Mouse (Mus musculus): ENCODE measurements around the gene Slc38a9. TPM values are rescaled to one million over a fixed set of nuclear protein-coding genes. Genes with fewer than 3 reads are reported as not detected.

Gene Slc38a9
- polyA plus RNA-seq, 1 experiment from 2014 or later = 6.6 TPM

DNA sequence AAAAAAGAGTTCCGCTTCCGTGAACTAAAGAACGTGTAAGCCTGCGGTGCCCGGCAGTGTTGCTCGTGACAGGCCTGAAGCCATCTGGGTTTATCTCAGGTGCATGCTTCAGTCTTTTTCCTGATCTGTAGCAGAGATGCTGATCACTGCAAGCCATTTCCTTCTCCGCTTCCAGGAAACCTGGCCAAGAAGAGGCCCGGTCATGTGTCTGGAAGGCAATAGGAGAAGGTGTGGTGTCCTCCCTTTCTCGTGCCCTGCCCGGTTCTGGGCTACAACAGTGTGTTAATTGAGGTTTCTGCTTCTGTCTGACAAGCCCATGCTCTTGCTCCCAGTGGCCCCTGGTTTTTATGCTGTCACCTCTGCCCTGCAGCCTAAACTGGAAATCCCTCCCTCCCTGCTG is 115.3 kb downstream of the Slc38a9 start:
- Histone ChIP-seq H3K27me3 (replicated peaks; ENCODE audit: control insufficient read depth, insufficient read depth, low read length) (no peaks in the 10 kb centered on the region), H3K36me3 (ENCODE audit: control insufficient read depth, insufficient read depth) (no peaks in the 10 kb centered on the region), H3K9ac (ENCODE audit: low read depth, low read length) (no peak overlapping the region), H3K4me3 (ENCODE audit: low read depth, low read length) (no peak overlapping the region), H3K27ac (ENCODE audit: low read depth, low read length) (no peak overlapping the region), H3K4me1 (replicated peaks; ENCODE audit: control insufficient read depth, insufficient read depth, low read length) (no peaks in the 10 kb centered on the region), H3K4me2 (replicated peaks; ENCODE audit: low read depth) (no peak overlapping the region), H3K9me3 (ENCODE audit: control insufficient read depth) (no peaks in the 10 kb centered on the region)
- WGBS = 75% methylated on average over 10 of the region's 10 CpGs
- TF ChIP-seq CTCF (IDR thresholded peaks at IDR 0.05; ENCODE audit: low read depth) = no peak
- no peak for ATAC-seq

DNA sequence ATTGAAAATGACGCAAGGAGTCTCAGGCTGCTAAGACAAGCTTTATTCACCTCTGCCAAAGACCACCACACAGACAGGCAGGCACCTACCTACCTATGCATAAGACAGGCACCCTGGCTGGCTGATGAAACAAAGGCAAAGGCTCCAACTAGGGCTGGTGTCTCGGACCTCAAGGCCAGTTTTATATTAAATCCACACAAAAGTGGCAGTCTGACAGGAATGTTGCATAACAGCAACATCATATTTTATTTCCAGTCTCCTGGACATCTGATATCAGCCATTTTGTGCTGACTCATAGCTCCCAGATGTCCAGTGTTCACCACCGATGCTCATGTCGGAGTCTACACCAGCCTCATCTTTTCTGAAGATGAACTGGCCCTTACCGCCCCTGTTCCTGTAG is 117.9 kb downstream of the Slc38a9 start:
- no peak overlapping the region for H3K27ac ChIP-seq (ENCODE audit: low read depth, low read length)
- no peaks in the 10 kb centered on the region for H3K9me3 ChIP-seq (ENCODE audit: control insufficient read depth)
- TF ChIP-seq CTCF (IDR thresholded peaks at IDR 0.05; ENCODE audit: low read depth) = no peak
- 86% methylated on average over 5 of the region's 5 CpGs for WGBS
- H3K4me1 ChIP-seq (replicated peaks; ENCODE audit: control insufficient read depth, insufficient read depth, low read length) = no peaks in the 10 kb centered on the region
- H3K4me2 ChIP-seq (replicated peaks; ENCODE audit: low read depth) = no peak overlapping the region
- ATAC-seq = no peak
- H3K36me3 ChIP-seq (ENCODE audit: control insufficient read depth, insufficient read depth) = no peaks in the 10 kb centered on the region
- no peak overlapping the region for H3K4me3 ChIP-seq (ENCODE audit: low read depth, low read length)
- H3K9ac ChIP-seq (ENCODE audit: low read depth, low read length) = no peak overlapping the region
- no peaks in the 10 kb centered on the region for H3K27me3 ChIP-seq (replicated peaks; ENCODE audit: control insufficient read depth, insufficient read depth, low read length)

DNA sequence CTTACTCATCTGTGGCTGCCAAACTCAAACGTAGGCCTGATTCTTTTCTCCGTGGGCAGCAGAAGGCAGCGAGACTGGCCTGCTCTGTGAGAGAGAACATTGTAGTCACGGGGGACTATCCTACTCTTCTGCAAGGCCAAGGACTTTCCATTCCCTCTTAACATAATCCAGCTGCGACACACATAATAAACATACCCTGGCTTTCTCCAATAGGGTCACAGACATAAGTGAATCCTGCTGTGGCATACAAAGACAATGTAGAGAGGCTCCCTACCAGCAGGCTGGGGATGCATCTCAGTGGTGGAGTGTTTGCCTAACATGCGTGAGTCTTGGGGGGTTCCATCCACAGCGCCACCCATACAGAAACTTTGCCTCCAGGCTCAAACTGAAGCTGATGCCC is 124.8 kb downstream of the Slc38a9 start:
- no peak overlapping the region for H3K4me3 ChIP-seq (ENCODE audit: low read depth, low read length)
- no peak for TF ChIP-seq CTCF (IDR thresholded peaks at IDR 0.05; ENCODE audit: low read depth)

GRCm38 (mm10) chr13:112786142-112786541 is 125.6 kb downstream of the Slc38a9 start:
- WGBS = 81% methylated on average over 3 of the region's 3 CpGs
- Histone ChIP-seq H3K36me3 (ENCODE audit: control insufficient read depth, insufficient read depth) (no peaks in the 10 kb centered on the region), H3K27ac (ENCODE audit: low read depth, low read length) (no peak overlapping the region), H3K4me2 (replicated peaks; ENCODE audit: low read depth) (no peak overlapping the region), H3K4me3 (ENCODE audit: low read depth, low read length) (no peak overlapping the region), H3K27me3 (replicated peaks; ENCODE audit: control insufficient read depth, insufficient read depth, low read length) (no peaks in the 10 kb centered on the region), H3K9ac (ENCODE audit: low read depth, low read length) (no peak overlapping the region), H3K9me3 (ENCODE audit: control insufficient read depth) (no peaks in the 10 kb centered on the region), H3K4me1 (replicated peaks; ENCODE audit: control insufficient read depth, insufficient read depth, low read length) (no peaks in the 10 kb centered on the region)
- ATAC-seq = no peak
- TF ChIP-seq CTCF (IDR thresholded peaks at IDR 0.05; ENCODE audit: low read depth) = no peak

More for the DNA sequence above, 124.8 kb downstream of the Slc38a9 start:
- no peaks in the 10 kb centered on the region for H3K36me3 ChIP-seq (ENCODE audit: control insufficient read depth, insufficient read depth)
- WGBS = 63% methylated on average over 7 of the region's 7 CpGs
- H3K9ac ChIP-seq (ENCODE audit: low read depth, low read length) = no peak overlapping the region
- no peaks in the 10 kb centered on the region for H3K9me3 ChIP-seq (ENCODE audit: control insufficient read depth)
- ATAC-seq = no peak
- no peak overlapping the region for H3K27ac ChIP-seq (ENCODE audit: low read depth, low read length)
- H3K4me2 ChIP-seq (replicated peaks; ENCODE audit: low read depth) = no peak overlapping the region
- no peaks in the 10 kb centered on the region for H3K27me3 ChIP-seq (replicated peaks; ENCODE audit: control insufficient read depth, insufficient read depth, low read length)
- no peaks in the 10 kb centered on the region for H3K4me1 ChIP-seq (replicated peaks; ENCODE audit: control insufficient read depth, insufficient read depth, low read length)

- no peaks in the 10 kb centered on the region for H3K27me3 ChIP-seq (replicated peaks; ENCODE audit: control insufficient read depth, insufficient read depth, low read length)
- no peak for TF ChIP-seq CTCF (IDR thresholded peaks at IDR 0.05; ENCODE audit: low read depth)
- 52% methylated on average over 10 of the region's 10 CpGs for WGBS
- H3K27ac ChIP-seq (ENCODE audit: low read depth, low read length) = no peak overlapping the region
- no peaks in the 10 kb centered on the region for H3K4me1 ChIP-seq (replicated peaks; ENCODE audit: control insufficient read depth, insufficient read depth, low read length)
- H3K4me3 ChIP-seq (ENCODE audit: low read depth, low read length) = no peak overlapping the region
- no peaks in the 10 kb centered on the region for H3K36me3 ChIP-seq (ENCODE audit: control insufficient read depth, insufficient read depth)
- ATAC-seq = no peak
- no peak overlapping the region for H3K9ac ChIP-seq (ENCODE audit: low read depth, low read length)
- H3K4me2 ChIP-seq (replicated peaks; ENCODE audit: low read depth) = no peak overlapping the region
- H3K9me3 ChIP-seq (ENCODE audit: control insufficient read depth) = no peaks in the 10 kb centered on the region
Observed at GRCm38 (mm10) chr13:112786942-112787533, 126.5 kb downstream of the Slc38a9 start.

Other genes with a start within 250 kb of the Slc38a9 start
- 19.6 and 20.5 TPM in 2 replicates for gene Il6st, start 196.7 kb upstream of the Slc38a9 start, polyA plus RNA-seq (2015; fragmentation: Nextera tagmentation; extraction: Ambion mirVana)
- gene Il31ra, start 66.4 kb upstream of the Slc38a9 start, polyA plus RNA-seq (2015; fragmentation: Nextera tagmentation; extraction: Ambion mirVana) = 0.14 and 0.22 TPM in 2 replicates
- 0.16 and 0.25 TPM in 2 replicates for gene Ddx4, start 8.3 kb upstream of the Slc38a9 start, polyA plus RNA-seq (2015; fragmentation: Nextera tagmentation; extraction: Ambion mirVana)
- 91.0 and 98.5 TPM in 2 replicates for gene Plpp1, start 140.0 kb downstream of the Slc38a9 start, polyA plus RNA-seq (2015; fragmentation: Nextera tagmentation; extraction: Ambion mirVana)

Measured in intestine, postnatal 0 days (tissue).